Mouse (Mus musculus) kidney, embryonic 15.5 days (tissue): ENCODE data around the gene Aqp6. TPM values are rescaled to one million over a fixed set of nuclear protein-coding genes. Genes with fewer than 3 reads are reported as not detected.
A peak's percentile ranks its signal among the peaks of the same experiment; 100 is the strongest.

ENCODE experiments used
- ATAC-seq: fragments of 200-750 bp; cut with Nextera tagmentation; replicated peaks from 2 replicates; pipeline ENCODE4 v1.8.0; 2017; ENCODE audit warnings: moderate TSS enrichment; ENCODE audit not compliant: low FRiP score
- H3K27ac ChIP-seq: fragments of 300-500 bp; sonication (generic); 2 replicates; pipeline ENCODE4 v1.5.1; 2015; ENCODE audit warnings: mild to moderate bottlenecking, inconsistent platforms
- H3K27me3 ChIP-seq: fragments of 300-500 bp; sonication (generic); 2 replicates; pipeline ENCODE4 v1.6.1; 2015; ENCODE audit warnings: inconsistent platforms
- H3K36me3 ChIP-seq: fragments of 300-500 bp; sonication (generic); 2 replicates; pipeline ENCODE4 v1.6.1; 2015; ENCODE audit warnings: inconsistent platforms
- H3K4me1 ChIP-seq: fragments of 300-500 bp; sonication (generic); 2 replicates; pipeline ENCODE4 v1.6.1; 2015; ENCODE audit warnings: inconsistent platforms
- H3K4me2 ChIP-seq: fragments of 300-500 bp; sonication (generic); 2 replicates; pipeline ENCODE4 v1.6.1; 2015; ENCODE audit warnings: moderate library complexity, mild to moderate bottlenecking, inconsistent platforms
- H3K4me3 ChIP-seq: fragments of 300-500 bp; sonication (generic); replicated peaks from 2 replicates; pipeline ENCODE4 v1.5.1; 2015; ENCODE audit warnings: mild to moderate bottlenecking, inconsistent platforms
- H3K9ac ChIP-seq: fragments of 300-500 bp; sonication (generic); 2 replicates; pipeline ENCODE4 v1.6.1; 2015; ENCODE audit warnings: mild to moderate bottlenecking, inconsistent platforms
- H3K9me3 ChIP-seq: fragments of 300-500 bp; sonication (generic); replicated peaks from 2 replicates; pipeline ENCODE4 v1.6.1; 2016; ENCODE audit warnings: inconsistent platforms
- WGBS: fragments of 180-500 bp; shearing (Covaris S2); methylation state at CpG from one replicate; pipeline ENCODE4 v1.1.7; 2015; ENCODE audit warnings: mixed read lengths; 5-methylcytosine and 5-hydroxymethylcytosine counted together
- polyA plus RNA-seq: library from polyadenylated mRNA; unstranded; fragments of >200 nt; fragmentation: Nextera tagmentation; extraction: Ambion mirVana; gene quantifications from 2 replicates; pipeline ENCODE4 v1.2.1, GENCODE M21; 2015

Gene Aqp6
- 0.08 TPM in 1 of 2 replicates, not detected in the other for polyA plus RNA-seq

GRCm38 (mm10) chr15:99600986-99601822, at the start of gene Aqp6:
Gene Aqp6 (plus strand): TSS chr15:99601400.
- H3K4me3 ChIP-seq: no peak within 1 kb of the TSS
- H3K4me2 ChIP-seq: no peak within 1 kb of the TSS
- H3K4me1 ChIP-seq: peaks cover 46% of the 10 kb centered on the region
- H3K27me3 ChIP-seq: peaks cover 50% of the 10 kb centered on the region
- H3K27ac ChIP-seq: no peak within 1 kb of the TSS
- no peak within 1 kb of the TSS for H3K9ac ChIP-seq
- no peaks in the 10 kb centered on the region for H3K36me3 ChIP-seq
- H3K9me3 ChIP-seq: no peaks in the 10 kb centered on the region
- WGBS: 47% methylated on average over 22 of the region's 22 CpGs
- no peak; the same call in 1 of the 2 replicates for ATAC-seq

GRCm38 (mm10) chr15:99553767-99554166, 47.4 kb upstream of the Aqp6 start:
- H3K4me1 ChIP-seq: no peaks in the 10 kb centered on the region
- no peak for ATAC-seq
- H3K9me3 ChIP-seq: no peaks in the 10 kb centered on the region
- H3K4me3 ChIP-seq: no peak overlapping the region
- no peaks in the 10 kb centered on the region for H3K36me3 ChIP-seq
- no peak overlapping the region for H3K9ac ChIP-seq
- H3K27me3 ChIP-seq: no peaks in the 10 kb centered on the region
- no peak overlapping the region for H3K27ac ChIP-seq
- WGBS: 71% methylated on average over 6 of the region's 6 CpGs
- no peak overlapping the region for H3K4me2 ChIP-seq

- Histone ChIP-seq H3K9me3 (no peaks in the 10 kb centered on the region), H3K4me1 (peaks cover 4% of the 10 kb centered on the region; the same call in 1 of the 2 replicates), H3K36me3 (no peaks in the 10 kb centered on the region), H3K27me3 (no peaks in the 10 kb centered on the region), H3K4me2 (no peak overlapping the region), H3K4me3 (no peak overlapping the region), H3K9ac (no peak overlapping the region), H3K27ac (no peak overlapping the region)
- ATAC-seq: no peak
- WGBS: 98% methylated on average over 1 of the region's 1 CpGs
Measured at GRCm38 (mm10) chr15:99558947-99559346, 42.3 kb upstream of the Aqp6 start.

DNA sequence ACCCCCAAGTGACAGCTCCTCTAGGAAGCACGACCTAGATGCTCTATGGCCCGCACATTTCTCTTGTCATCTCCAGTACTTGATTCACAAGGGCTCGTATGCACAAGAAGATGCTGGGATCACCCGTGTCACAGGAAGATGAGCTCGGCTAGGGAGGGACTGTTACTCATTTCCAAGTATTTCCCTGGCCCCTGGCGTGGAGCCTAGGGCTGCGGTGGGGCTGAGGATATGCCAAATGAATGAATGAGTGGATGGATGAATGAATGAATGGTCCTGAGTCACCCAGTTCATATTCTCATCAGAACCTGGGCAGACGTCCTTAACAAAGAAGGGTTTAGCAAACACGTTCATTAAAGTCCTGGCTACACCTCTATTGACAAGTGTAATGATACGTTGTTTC, 41.0 kb upstream of the Aqp6 start:
- H3K4me3 ChIP-seq: no peak overlapping the region
- no peak overlapping the region for H3K4me2 ChIP-seq
- H3K27me3 ChIP-seq: no peaks in the 10 kb centered on the region
- no peaks in the 10 kb centered on the region for H3K9me3 ChIP-seq
- no peaks in the 10 kb centered on the region for H3K36me3 ChIP-seq
- H3K4me1 ChIP-seq: peaks cover 8% of the 10 kb centered on the region; the same call in 1 of the 2 replicates
- H3K9ac ChIP-seq: no peak overlapping the region
- H3K27ac ChIP-seq: no peak overlapping the region
- WGBS: 80% methylated on average over 10 of the region's 10 CpGs
- ATAC-seq: no peak

GRCm38 (mm10) chr15:99567371-99567770, 33.8 kb upstream of the Aqp6 start:
- Histone ChIP-seq H3K27me3 (0 out of 2 replicates have a peak, but pooled peaks cover 2% of the 10 kb centered on the region), H3K36me3 (no peaks in the 10 kb centered on the region), H3K9ac (no peak overlapping the region), H3K4me3 (no peak overlapping the region), H3K4me1 (peaks cover 12% of the 10 kb centered on the region; the same call in 1 of the 2 replicates), H3K4me2 (no peak overlapping the region), H3K27ac (no peak overlapping the region), H3K9me3 (no peaks in the 10 kb centered on the region)
- ATAC-seq: no peak
- 74% methylated on average over 4 of the region's 4 CpGs for WGBS

GRCm38 (mm10) chr15:99568682-99569081, 32.5 kb upstream of the Aqp6 start:
- 59% methylated on average over 6 of the region's 6 CpGs for WGBS

DNA sequence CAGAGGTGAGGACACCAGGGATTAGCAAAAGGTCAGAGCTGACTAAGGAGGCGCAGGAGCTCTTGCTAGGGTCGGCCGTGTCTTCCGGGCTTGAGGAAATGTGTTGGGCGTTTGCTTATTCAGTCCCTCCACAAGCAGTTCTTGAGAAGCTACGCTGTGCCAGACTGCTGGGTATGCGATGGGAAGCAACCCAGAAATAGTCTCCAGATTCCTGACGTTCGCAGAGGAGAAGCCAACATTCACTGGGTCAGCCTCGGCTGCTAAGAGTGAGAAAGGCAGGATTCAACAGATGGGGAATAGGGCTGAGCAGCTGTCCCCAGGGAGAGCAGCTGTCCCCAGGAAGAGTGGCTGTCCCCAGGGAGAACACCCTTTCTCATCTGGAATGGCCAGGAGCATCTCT, 32.1 kb upstream of the Aqp6 start:
- Histone ChIP-seq H3K27ac (no peak overlapping the region), H3K9ac (no peak overlapping the region), H3K4me2 (no peak overlapping the region), H3K4me3 (no peak overlapping the region), H3K9me3 (no peaks in the 10 kb centered on the region), H3K27me3 (0 out of 2 replicates have a peak, but pooled peaks cover 5% of the 10 kb centered on the region), H3K4me1 (peaks cover 6% of the 10 kb centered on the region; the same call in 1 of the 2 replicates), H3K36me3 (no peaks in the 10 kb centered on the region)
- 82% methylated on average over 10 of the region's 10 CpGs for WGBS
- ATAC-seq: no peak

More at GRCm38 (mm10) chr15:99568682-99569081, 32.5 kb upstream of the Aqp6 start:
- Histone ChIP-seq H3K4me1 (peaks cover 10% of the 10 kb centered on the region; the same call in 1 of the 2 replicates), H3K9ac (no peak overlapping the region), H3K9me3 (no peaks in the 10 kb centered on the region), H3K4me3 (no peak overlapping the region), H3K36me3 (no peaks in the 10 kb centered on the region), H3K27ac (no peak overlapping the region), H3K27me3 (0 out of 2 replicates have a peak, but pooled peaks cover 5% of the 10 kb centered on the region), H3K4me2 (no peak overlapping the region)
- ATAC-seq: no peak

DNA sequence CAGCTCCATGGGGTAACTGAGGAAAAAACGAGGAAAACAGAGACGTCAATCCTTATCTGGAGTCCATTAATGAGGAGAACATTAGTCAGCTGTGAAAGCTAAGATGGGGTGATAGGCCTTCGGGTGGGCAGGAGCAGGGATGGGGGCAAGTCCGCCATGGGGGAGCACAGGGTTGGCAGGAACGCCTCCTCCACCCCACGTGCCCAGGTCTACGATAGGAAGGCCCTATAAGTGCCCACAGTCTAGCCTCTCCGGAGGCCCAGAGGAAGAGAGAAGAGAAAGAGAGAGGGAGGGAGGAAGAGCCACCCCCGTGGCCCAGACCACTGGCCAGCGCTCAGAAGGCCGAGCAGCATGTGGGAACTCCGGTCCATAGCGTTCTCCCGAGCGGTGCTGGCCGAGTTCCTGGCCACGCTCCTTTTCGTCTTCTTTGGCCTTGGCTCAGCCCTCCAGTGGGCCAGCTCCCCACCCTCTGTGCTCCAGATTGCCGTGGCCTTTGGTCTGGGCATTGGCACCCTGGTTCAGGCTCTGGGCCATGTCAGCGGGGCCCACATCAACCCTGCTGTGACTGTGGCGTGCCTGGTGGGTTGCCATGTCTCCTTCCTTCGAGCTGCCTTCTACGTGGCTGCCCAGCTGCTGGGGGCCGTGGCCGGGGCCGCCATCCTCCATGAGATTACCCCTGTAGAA, 22.3 kb upstream of the Aqp6 start, which contains the start of gene Aqp2:
Gene Aqp2 (plus strand): TSS at position 254 of the 684 bp plus-strand sequence.
- H3K4me2 ChIP-seq: no peak within 1 kb of the TSS
- no peak within 1 kb of the TSS for H3K9ac ChIP-seq
- peaks cover 11% of the 10 kb centered on the region for H3K4me1 ChIP-seq
- H3K27ac ChIP-seq: no peak within 1 kb of the TSS
- H3K4me3 ChIP-seq: no peak within 1 kb of the TSS
- WGBS: 77% methylated on average over 26 of the region's 26 CpGs
- peaks cover 52% of the 10 kb centered on the region for H3K27me3 ChIP-seq
- H3K36me3 ChIP-seq: no peaks in the 10 kb centered on the region
- 0 out of 2 replicates have a peak, but pooled peaks have one; percentile 33 for ATAC-seq
- no peaks in the 10 kb centered on the region for H3K9me3 ChIP-seq

GRCm38 (mm10) chr15:99583463-99584344, 17.5 kb upstream of the Aqp6 start:
- Histone ChIP-seq H3K36me3 (no peaks in the 10 kb centered on the region), H3K9ac (peak overlapping the region; percentile 35; the same call in 1 of the 2 replicates), H3K4me3 (peak overlapping the region; percentile 35), H3K9me3 (no peaks in the 10 kb centered on the region), H3K4me1 (peaks cover 25% of the 10 kb centered on the region), H3K4me2 (peak overlapping the region; percentile 65), H3K27ac (no peak overlapping the region), H3K27me3 (peaks cover 90% of the 10 kb centered on the region)
- WGBS: 2% methylated on average over 54 of the region's 54 CpGs
- ATAC-seq: 0 out of 2 replicates have a peak, but pooled peaks have one; percentile 30

GRCm38 (mm10) chr15:99584407-99585202, 16.6 kb upstream of the Aqp6 start:
- 2% methylated on average over 24 of the region's 24 CpGs for WGBS

More at GRCm38 (mm10) chr15:99584407-99585202, 16.6 kb upstream of the Aqp6 start:
- H3K4me1 ChIP-seq: peaks cover 32% of the 10 kb centered on the region
- no peaks in the 10 kb centered on the region for H3K9me3 ChIP-seq
- H3K4me2 ChIP-seq: peak overlapping the region; percentile 65
- H3K9ac ChIP-seq: 0 out of 2 replicates have a peak overlapping the region, but pooled peaks have one; percentile 35
- H3K4me3 ChIP-seq: peak overlapping the region; percentile 35
- H3K27ac ChIP-seq: peak overlapping the region; percentile 20; the same call in 1 of the 2 replicates
- peak; percentile 79 for ATAC-seq
- no peaks in the 10 kb centered on the region for H3K36me3 ChIP-seq
- peaks cover 96% of the 10 kb centered on the region for H3K27me3 ChIP-seq
